Mouse (Mus musculus): ENCODE data around the gene Car9. TPM values are rescaled to one million over a fixed set of nuclear protein-coding genes. Genes with fewer than 3 reads are reported as not detected.
A peak's percentile ranks its signal among the peaks of the same experiment; 100 is the strongest.

Gene Car9
- polyA plus RNA-seq, 1 experiment from 2014 or later: 1.6 TPM

DNA sequence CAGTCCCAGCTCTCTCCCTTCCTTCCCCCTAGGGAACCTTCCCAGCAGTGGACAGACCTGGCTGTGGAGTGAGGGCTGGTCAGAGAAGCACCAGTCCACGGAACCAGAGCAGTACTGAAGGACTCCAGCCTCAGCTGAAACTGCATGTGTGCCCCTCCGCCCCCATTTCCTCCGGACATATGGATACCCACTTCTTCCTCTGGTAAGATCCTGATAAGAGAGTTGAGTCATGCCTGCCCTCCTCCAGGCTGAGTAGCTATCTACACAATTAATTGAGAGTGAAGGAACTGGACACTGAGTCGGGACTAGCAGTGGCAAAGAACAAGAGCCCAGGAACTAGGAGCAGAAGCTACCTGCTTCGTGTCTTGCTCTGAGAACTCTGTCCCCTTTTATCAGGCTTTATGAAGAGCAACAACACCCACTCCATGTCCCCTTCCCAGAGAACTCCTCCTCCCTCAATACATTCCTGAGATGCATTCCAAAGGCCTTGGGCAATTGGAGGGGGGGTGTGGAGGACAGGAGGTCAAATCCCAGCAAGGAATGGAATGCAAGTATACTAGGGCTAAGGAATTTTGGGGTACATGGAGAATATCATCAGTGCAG, 51.4 kb downstream of the Car9 start:
- Histone ChIP-seq H3K4me3 (peak overlapping the region; percentile 18), H3K36me3 (peaks cover 36% of the 10 kb centered on the region), H3K27ac (peak overlapping the region; percentile 87), H3K9ac (peak overlapping the region; percentile 47; the same call in 1 of the 2 replicates), H3K4me2 (replicated peaks) (peak overlapping the region; percentile 41), H3K9me3 (no peaks in the 10 kb centered on the region), H3K27me3 (no peaks in the 10 kb centered on the region), H3K4me1 (peaks cover 43% of the 10 kb centered on the region)
- ATAC-seq (ENCODE audit: insufficient number of reproducible peaks, insufficient read depth, low FRiP score, low TSS enrichment): no peak
- 18% methylated on average over 5 of the region's 5 CpGs for WGBS

GRCm38 (mm10) chr4:43558631-43559356, 52.0 kb downstream of the Car9 start:
- Histone ChIP-seq H3K9ac (peak overlapping the region; percentile 47), H3K9me3 (no peaks in the 10 kb centered on the region), H3K4me1 (peaks cover 50% of the 10 kb centered on the region), H3K4me2 (replicated peaks) (peak overlapping the region; percentile 41), H3K27me3 (no peaks in the 10 kb centered on the region), H3K36me3 (peaks cover 29% of the 10 kb centered on the region), H3K27ac (peak overlapping the region; percentile 87), H3K4me3 (peak overlapping the region; percentile 18)
- WGBS: 17% methylated on average over 13 of the region's 13 CpGs
- ATAC-seq (ENCODE audit: insufficient number of reproducible peaks, insufficient read depth, low FRiP score, low TSS enrichment): no peak

DNA sequence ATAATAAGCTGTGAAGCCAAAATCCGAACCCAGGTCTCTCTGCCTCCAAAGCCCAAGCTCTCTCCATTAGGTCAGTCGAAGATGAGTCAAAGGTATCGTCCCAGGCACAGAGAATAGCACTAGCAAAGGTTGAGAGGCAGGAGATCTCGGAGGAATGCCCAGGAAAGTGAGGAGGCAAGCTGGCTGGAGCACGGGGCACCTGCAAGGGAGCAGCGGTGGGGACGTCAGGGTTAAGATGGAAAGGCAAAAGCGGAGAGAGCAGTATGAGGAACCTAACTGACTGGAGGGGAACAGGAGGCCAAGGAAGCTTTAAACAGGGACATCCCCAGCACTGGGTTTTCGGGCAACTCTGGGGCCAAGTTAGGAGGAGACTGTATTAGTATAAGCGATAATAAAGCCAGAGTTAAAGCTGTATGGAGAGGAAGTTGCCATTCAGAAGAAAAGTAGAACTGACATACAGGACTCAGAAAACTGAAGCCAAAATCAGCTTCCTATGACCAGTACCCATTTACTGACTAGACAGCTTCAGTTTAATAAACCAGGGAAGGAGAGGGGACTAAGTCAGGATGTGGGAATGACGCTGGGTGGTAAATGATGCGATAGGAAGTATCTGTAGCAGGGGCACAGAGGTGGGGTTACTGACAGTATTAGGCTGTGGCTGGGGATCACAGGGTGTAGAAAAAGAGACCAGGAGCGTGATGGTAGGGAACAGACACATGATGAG, 52.9 kb downstream of the Car9 start:
- Histone ChIP-seq H3K4me3 (peak overlapping the region; percentile 93; the same call in 1 of the 2 replicates), H3K9ac (0 out of 2 replicates have a peak overlapping the region, but pooled peaks have one; percentile 1), H3K27ac (peak overlapping the region; percentile 26; the same call in 1 of the 2 replicates), H3K36me3 (peaks cover 22% of the 10 kb centered on the region), H3K4me2 (replicated peaks) (peak overlapping the region; percentile 82), H3K27me3 (no peaks in the 10 kb centered on the region), H3K4me1 (peaks cover 52% of the 10 kb centered on the region), H3K9me3 (no peaks in the 10 kb centered on the region)
- no peak for ATAC-seq (ENCODE audit: insufficient number of reproducible peaks, insufficient read depth, low FRiP score, low TSS enrichment)
- 66% methylated on average over 13 of the region's 13 CpGs for WGBS

GRCm38 (mm10) chr4:43560243-43560611, 53.5 kb downstream of the Car9 start:
- 20% methylated on average over 6 of the region's 6 CpGs for WGBS
- Histone ChIP-seq H3K4me3 (peak overlapping the region; percentile 93), H3K36me3 (peaks cover 22% of the 10 kb centered on the region), H3K9me3 (no peaks in the 10 kb centered on the region), H3K9ac (0 out of 2 replicates have a peak overlapping the region, but pooled peaks have one; percentile 1), H3K27ac (peak overlapping the region; percentile 26; the same call in 1 of the 2 replicates), H3K27me3 (no peaks in the 10 kb centered on the region), H3K4me2 (replicated peaks) (peak overlapping the region; percentile 82), H3K4me1 (peaks cover 52% of the 10 kb centered on the region)
- ATAC-seq (ENCODE audit: insufficient number of reproducible peaks, insufficient read depth, low FRiP score, low TSS enrichment): no peak

GRCm38 (mm10) chr4:43560976-43561375, 54.2 kb downstream of the Car9 start:
- H3K27me3 ChIP-seq: no peaks in the 10 kb centered on the region
- H3K36me3 ChIP-seq: peaks cover 22% of the 10 kb centered on the region
- WGBS: 30% methylated on average over 2 of the region's 2 CpGs
- peak overlapping the region; percentile 93 for H3K4me3 ChIP-seq
- H3K4me1 ChIP-seq: peaks cover 52% of the 10 kb centered on the region
- H3K4me2 ChIP-seq (replicated peaks): peak overlapping the region; percentile 82
- peak overlapping the region; percentile 99; the same call in 1 of the 2 replicates for H3K27ac ChIP-seq
- H3K9me3 ChIP-seq: no peaks in the 10 kb centered on the region
- peak overlapping the region; percentile 95 for H3K9ac ChIP-seq
- ATAC-seq (ENCODE audit: insufficient number of reproducible peaks, insufficient read depth, low FRiP score, low TSS enrichment): no peak

DNA sequence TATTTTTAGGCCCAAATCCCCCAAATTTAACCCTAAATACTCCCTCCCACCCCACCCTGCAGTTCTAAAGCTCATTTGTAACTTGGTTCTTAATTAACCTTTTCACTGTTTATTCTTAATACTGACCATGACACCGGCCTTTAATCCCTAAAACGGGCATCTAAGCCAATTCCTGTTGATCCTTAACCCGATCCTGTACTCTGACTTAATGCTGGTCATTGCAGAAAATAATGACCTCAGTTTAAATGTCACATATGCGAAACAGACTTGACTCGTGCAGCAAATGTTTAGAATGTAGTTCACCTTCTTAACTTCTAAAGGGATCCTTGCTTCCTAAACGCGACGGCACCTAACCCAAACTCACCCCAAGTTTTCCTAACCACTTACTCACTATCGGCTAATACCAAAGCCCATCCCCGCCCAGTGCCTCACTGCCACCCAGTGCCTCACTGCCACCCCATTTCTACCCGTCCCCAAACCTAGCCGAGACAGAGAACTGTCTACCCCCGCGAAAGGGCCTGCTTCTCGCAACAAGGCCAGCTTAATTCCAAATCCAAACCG, 54.8 kb downstream of the Car9 start:
- Histone ChIP-seq H3K4me1 (peaks cover 52% of the 10 kb centered on the region), H3K4me2 (replicated peaks) (peak overlapping the region; percentile 82), H3K36me3 (peaks cover 22% of the 10 kb centered on the region), H3K9ac (peak overlapping the region; percentile 95), H3K27ac (peak overlapping the region; percentile 99), H3K4me3 (peak overlapping the region; percentile 93), H3K27me3 (no peaks in the 10 kb centered on the region), H3K9me3 (no peaks in the 10 kb centered on the region)
- 3% methylated on average over 16 of the region's 16 CpGs for WGBS
- ATAC-seq (ENCODE audit: insufficient number of reproducible peaks, insufficient read depth, low FRiP score, low TSS enrichment): 0 out of 2 replicates have a peak, but pooled peaks have one; percentile 23

- no peaks in the 10 kb centered on the region for H3K9me3 ChIP-seq
- peak within 1 kb of the TSS; percentile 82 for H3K4me2 ChIP-seq (replicated peaks)
- ATAC-seq (ENCODE audit: insufficient number of reproducible peaks, insufficient read depth, low FRiP score, low TSS enrichment): peak; percentile 93
- peaks cover 27% of the 10 kb centered on the region for H3K36me3 ChIP-seq
- peaks cover 52% of the 10 kb centered on the region for H3K4me1 ChIP-seq
- peak within 1 kb of the TSS; percentile 99 for H3K27ac ChIP-seq
- H3K4me3 ChIP-seq: peak within 1 kb of the TSS; percentile 93
- under 1% methylated on average over 62 of the region's 62 CpGs for WGBS
- no peaks in the 10 kb centered on the region for H3K27me3 ChIP-seq
- H3K9ac ChIP-seq: peak within 1 kb of the TSS; percentile 95
These were observed 55.4 kb downstream of the Car9 start, which contains the start of the genes Creb3 and Tln1 for GRCm38 (mm10) chr4:43561997-43562768. Gene Creb3 (plus strand): TSS chr4:43562332. Gene Tln1 (minus strand): TSS chr4:43562691.

GRCm38 (mm10) chr4:43562769-43563600, 56.2 kb downstream of the Car9 start:
- WGBS: 7% methylated on average over 22 of the region's 22 CpGs
- peak; percentile 2; the same call in 1 of the 2 replicates for ATAC-seq (ENCODE audit: insufficient number of reproducible peaks, insufficient read depth, low FRiP score, low TSS enrichment)
- peak overlapping the region; percentile 82 for H3K4me2 ChIP-seq (replicated peaks)
- H3K4me1 ChIP-seq: peaks cover 44% of the 10 kb centered on the region
- peak overlapping the region; percentile 93 for H3K4me3 ChIP-seq
- H3K9me3 ChIP-seq: no peaks in the 10 kb centered on the region
- peak overlapping the region; percentile 95 for H3K9ac ChIP-seq
- no peaks in the 10 kb centered on the region for H3K27me3 ChIP-seq
- peaks cover 35% of the 10 kb centered on the region for H3K36me3 ChIP-seq
- H3K27ac ChIP-seq: peak overlapping the region; percentile 99; the same call in 1 of the 2 replicates
